Mouse (Mus musculus): ENCODE measurements around the gene Shld1. TPM values are rescaled to one million over a fixed set of nuclear protein-coding genes. Genes with fewer than 3 reads are reported as not detected.

The Shld1 gene
- polyA plus RNA-seq, 1 experiment from 2014 or later: 24.7 TPM

GRCm38 (mm10) chr2:132658412-132659120, 28.2 kb upstream of the Shld1 start:
- Histone ChIP-seq H3K9ac (no peak overlapping the region), H3K4me3 (no peak overlapping the region), H3K4me2 (no peak overlapping the region), H3K27ac (replicated peaks) (no peak overlapping the region), H3K36me3 (no peaks in the 10 kb centered on the region), H3K9me3 (no peaks in the 10 kb centered on the region), H3K27me3 (no peaks in the 10 kb centered on the region), H3K4me1 (replicated peaks) (no peaks in the 10 kb centered on the region)
- 84% methylated on average over 9 of the region's 9 CpGs for WGBS
- ATAC-seq (ENCODE audit: low read depth): no peak

- Histone ChIP-seq H3K27me3 (no peaks in the 10 kb centered on the region), H3K9ac (no peak overlapping the region), H3K27ac (replicated peaks) (no peak overlapping the region), H3K4me2 (no peak overlapping the region), H3K4me3 (no peak overlapping the region), H3K36me3 (no peaks in the 10 kb centered on the region), H3K9me3 (no peaks in the 10 kb centered on the region), H3K4me1 (replicated peaks) (no peaks in the 10 kb centered on the region)
- ATAC-seq (ENCODE audit: low read depth): no peak
- 85% methylated on average over 6 of the region's 6 CpGs for WGBS
Observed at GRCm38 (mm10) chr2:132669091-132669490, 17.6 kb upstream of the Shld1 start.

- Histone ChIP-seq H3K4me2 (no peak overlapping the region), H3K36me3 (no peaks in the 10 kb centered on the region), H3K4me3 (no peak overlapping the region), H3K9me3 (no peaks in the 10 kb centered on the region), H3K27ac (replicated peaks) (no peak overlapping the region), H3K9ac (no peak overlapping the region), H3K27me3 (no peaks in the 10 kb centered on the region), H3K4me1 (replicated peaks) (no peaks in the 10 kb centered on the region)
- no peak for ATAC-seq (ENCODE audit: low read depth)
- 89% methylated on average over 4 of the region's 4 CpGs for WGBS
Observed at GRCm38 (mm10) chr2:132670290-132670689, 16.4 kb upstream of the Shld1 start.

- H3K4me3 ChIP-seq: no peak overlapping the region
- WGBS: 94% methylated on average over 3 of the region's 3 CpGs
- no peak for ATAC-seq (ENCODE audit: low read depth)
- no peaks in the 10 kb centered on the region for H3K4me1 ChIP-seq (replicated peaks)
- no peaks in the 10 kb centered on the region for H3K9me3 ChIP-seq
- no peak overlapping the region for H3K4me2 ChIP-seq
- H3K27me3 ChIP-seq: no peaks in the 10 kb centered on the region
- no peak overlapping the region for H3K27ac ChIP-seq (replicated peaks)
- H3K9ac ChIP-seq: no peak overlapping the region
- H3K36me3 ChIP-seq: no peaks in the 10 kb centered on the region
Observed at GRCm38 (mm10) chr2:132672121-132672520, 14.6 kb upstream of the Shld1 start.

- H3K27me3 ChIP-seq: no peaks in the 10 kb centered on the region
- H3K27ac ChIP-seq (replicated peaks): no peak overlapping the region
- no peak for ATAC-seq (ENCODE audit: low read depth)
- no peaks in the 10 kb centered on the region for H3K4me1 ChIP-seq (replicated peaks)
- no peaks in the 10 kb centered on the region for H3K9me3 ChIP-seq
- no peaks in the 10 kb centered on the region for H3K36me3 ChIP-seq
- H3K9ac ChIP-seq: no peak overlapping the region
- WGBS: 80% methylated on average over 4 of the region's 4 CpGs
- no peak overlapping the region for H3K4me2 ChIP-seq
- H3K4me3 ChIP-seq: no peak overlapping the region
Observed at GRCm38 (mm10) chr2:132676111-132676510, 10.6 kb upstream of the Shld1 start.

GRCm38 (mm10) chr2:132685001-132685400, 1.7 kb upstream of the Shld1 start:
- no peaks in the 10 kb centered on the region for H3K36me3 ChIP-seq
- H3K9me3 ChIP-seq: no peaks in the 10 kb centered on the region
- H3K27me3 ChIP-seq: no peaks in the 10 kb centered on the region
- H3K4me2 ChIP-seq: no peak overlapping the region
- no peak overlapping the region for H3K9ac ChIP-seq
- no peak overlapping the region for H3K27ac ChIP-seq (replicated peaks)
- peaks cover 14% of the 10 kb centered on the region for H3K4me1 ChIP-seq (replicated peaks)
- ATAC-seq (ENCODE audit: low read depth): no peak
- H3K4me3 ChIP-seq: no peak overlapping the region

GRCm38 (mm10) chr2:132688611-132689021, 1.9 kb downstream of the Shld1 start:
- H3K9me3 ChIP-seq: no peaks in the 10 kb centered on the region
- peaks cover 12% of the 10 kb centered on the region for H3K36me3 ChIP-seq
- 88% methylated on average over 7 of the region's 7 CpGs for WGBS
- peaks cover 14% of the 10 kb centered on the region for H3K4me1 ChIP-seq (replicated peaks)
- ATAC-seq (ENCODE audit: low read depth): no peak
- no peaks in the 10 kb centered on the region for H3K27me3 ChIP-seq
- no peak overlapping the region for H3K4me2 ChIP-seq
- H3K4me3 ChIP-seq: no peak overlapping the region
- no peak overlapping the region for H3K9ac ChIP-seq
- H3K27ac ChIP-seq (replicated peaks): no peak overlapping the region

- Histone ChIP-seq H3K9me3 (no peaks in the 10 kb centered on the region), H3K4me3 (no peak overlapping the region), H3K9ac (no peak overlapping the region), H3K4me1 (replicated peaks) (peaks cover 14% of the 10 kb centered on the region), H3K27ac (replicated peaks) (no peak overlapping the region), H3K4me2 (no peak overlapping the region), H3K27me3 (no peaks in the 10 kb centered on the region), H3K36me3 (peaks cover 17% of the 10 kb centered on the region)
- WGBS: 75% methylated on average over 4 of the region's 4 CpGs
- no peak for ATAC-seq (ENCODE audit: low read depth)
Observed at GRCm38 (mm10) chr2:132689188-132689568, 2.4 kb downstream of the Shld1 start.

GRCm38 (mm10) chr2:132689569-132690231, 3.0 kb downstream of the Shld1 start:
- WGBS: 81% methylated on average over 15 of the region's 15 CpGs
- Histone ChIP-seq H3K36me3 (peaks cover 20% of the 10 kb centered on the region), H3K4me3 (no peak overlapping the region), H3K9ac (no peak overlapping the region), H3K9me3 (no peaks in the 10 kb centered on the region), H3K4me1 (replicated peaks) (peaks cover 14% of the 10 kb centered on the region), H3K27me3 (no peaks in the 10 kb centered on the region), H3K27ac (replicated peaks) (no peak overlapping the region), H3K4me2 (no peak overlapping the region)
- no peak for ATAC-seq (ENCODE audit: low read depth)

GRCm38 (mm10) chr2:132691731-132692130, 5.0 kb downstream of the Shld1 start:
- Histone ChIP-seq H3K27me3 (no peaks in the 10 kb centered on the region), H3K9ac (no peak overlapping the region), H3K27ac (replicated peaks) (no peak overlapping the region), H3K4me3 (no peak overlapping the region), H3K4me1 (replicated peaks) (peaks cover 14% of the 10 kb centered on the region), H3K4me2 (no peak overlapping the region), H3K9me3 (no peaks in the 10 kb centered on the region), H3K36me3 (peaks cover 30% of the 10 kb centered on the region)
- 82% methylated on average over 7 of the region's 7 CpGs for WGBS
- ATAC-seq (ENCODE audit: low read depth): no peak

- Histone ChIP-seq H3K27me3 (no peaks in the 10 kb centered on the region), H3K27ac (replicated peaks) (no peak overlapping the region), H3K9ac (no peak overlapping the region), H3K4me2 (no peak overlapping the region), H3K4me1 (replicated peaks) (peaks cover 12% of the 10 kb centered on the region), H3K36me3 (peaks cover 30% of the 10 kb centered on the region), H3K9me3 (no peaks in the 10 kb centered on the region), H3K4me3 (no peak overlapping the region)
- WGBS: 58% methylated on average over 1 of the region's 1 CpGs
- no peak for ATAC-seq (ENCODE audit: low read depth)
Observed at GRCm38 (mm10) chr2:132692320-132692719, 5.6 kb downstream of the Shld1 start.

GRCm38 (mm10) chr2:132693980-132694379, 7.2 kb downstream of the Shld1 start:
- 83% methylated on average over 3 of the region's 3 CpGs for whole genome bisulfite sequencing
- Histone ChIP-seq H3K36me3 (peaks cover 38% of the 10 kb centered on the region), H3K27ac (replicated peaks) (no peak overlapping the region), H3K27me3 (no peaks in the 10 kb centered on the region), H3K9me3 (no peaks in the 10 kb centered on the region), H3K4me3 (no peak overlapping the region), H3K9ac (no peak overlapping the region), H3K4me1 (replicated peaks) (peaks cover 7% of the 10 kb centered on the region; the same call in 1 of the 2 replicates), H3K4me2 (no peak overlapping the region)
- no peak for ATAC-seq (ENCODE audit: low read depth)

Measured in neural tube, embryonic 13.5 days (tissue).